Mouse (Mus musculus): ENCODE data around the gene Mrps12. TPM values are rescaled to one million over a fixed set of nuclear protein-coding genes. Genes with fewer than 3 reads are reported as not detected.

Gene Mrps12
- total RNA-seq, 2 experiments from 2014 or later = 58.3 to 69.0 TPM

- no peak for DNase-seq (ENCODE audit: extremely low spot score in 1 of 2, low spot score in 2 of 2)
- TF ChIP-seq CTCF (IDR thresholded peaks at IDR 0.05) = no peak
- Histone ChIP-seq H3K4me3 (peak within 1 kb of the TSS; percentile 19; the same call in 1 of the 2 replicates), H3K27ac (no peak within 1 kb of the TSS)
- intact Hi-C loops (cut with DNase I) = no loop called here
Observed at GRCm38 (mm10) chr7:28756079-28756478, 14.5 kb upstream of the Mrps12 start, which contains the start of gene Ccer2. Gene Ccer2, plus strand, starts transcription at chr7:28756174.

DNA sequence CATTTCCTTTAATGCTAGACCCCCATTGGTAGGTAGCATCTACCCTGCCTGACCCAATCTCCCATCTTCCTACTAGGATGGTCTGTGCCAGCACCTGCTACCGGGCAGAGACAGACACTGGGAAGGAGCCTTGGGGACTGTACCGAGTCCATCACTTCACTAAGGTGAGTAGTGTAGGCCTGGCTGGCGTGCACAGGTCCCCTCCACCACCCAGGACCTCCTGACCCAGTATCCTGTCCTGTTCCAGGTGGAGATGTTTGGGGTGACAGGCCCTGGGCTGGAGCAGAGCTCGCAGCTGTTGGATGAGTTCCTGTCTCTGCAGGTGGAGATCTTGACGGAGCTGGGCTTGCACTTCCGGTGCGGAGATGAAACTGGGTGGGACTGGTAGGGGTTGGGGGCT is 8.3 kb upstream of the Mrps12 start:
- H3K4me3 ChIP-seq = no peak overlapping the region
- no peak overlapping the region for H3K27ac ChIP-seq
- intact Hi-C loops (cut with DNase I) = no loop called here
- DNase-seq (ENCODE audit: extremely low spot score in 1 of 2, low spot score in 2 of 2) = no peak
- TF ChIP-seq CTCF (IDR thresholded peaks at IDR 0.05) = no peak

DNA sequence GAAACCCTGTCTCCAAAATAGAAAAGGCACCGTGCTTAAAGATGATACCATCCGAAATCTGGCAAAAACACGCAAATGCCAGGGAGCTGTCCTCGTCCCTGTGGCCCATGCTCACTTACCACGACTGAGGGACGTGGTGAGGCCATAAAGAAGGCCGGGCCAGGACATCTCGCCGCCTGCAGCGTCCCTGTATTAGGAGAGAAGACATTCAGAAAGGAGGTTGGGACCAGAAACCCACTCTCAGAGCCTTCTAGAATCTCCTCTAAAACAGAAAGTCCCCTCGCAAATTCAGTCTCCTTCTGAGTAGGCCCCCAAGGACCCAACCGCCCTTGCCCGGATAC is 282 bp downstream of the Mrps12 start:
- no peak for DNase-seq (ENCODE audit: extremely low spot score in 1 of 2, low spot score in 2 of 2)
- no peak for TF ChIP-seq CTCF (IDR thresholded peaks at IDR 0.05)
- intact Hi-C loops (cut with DNase I) = no loop called here
- Histone ChIP-seq H3K27ac (peak overlapping the region; percentile 82), H3K4me3 (peak overlapping the region; percentile 64)

DNA sequence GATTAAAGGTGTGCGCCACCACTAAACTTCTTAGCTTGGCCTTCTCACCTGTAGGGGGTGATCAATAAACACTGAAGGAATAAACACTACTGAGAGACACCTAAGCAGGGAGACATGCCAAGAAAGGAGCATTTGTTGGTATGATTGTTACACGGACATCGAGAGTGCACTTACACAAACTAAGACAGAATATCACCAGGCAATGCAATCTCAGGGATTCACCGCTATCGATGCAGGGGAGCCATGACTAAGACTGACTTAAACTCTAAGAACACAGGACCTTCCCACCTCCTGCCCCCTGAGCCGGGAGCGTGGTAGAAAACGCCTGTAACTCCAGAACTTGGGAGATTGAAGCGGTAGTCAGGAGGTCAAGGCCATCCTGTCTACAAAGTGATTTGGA is 671 bp downstream of the Mrps12 start:
- peak overlapping the region; percentile 64 for H3K4me3 ChIP-seq
- DNase-seq (ENCODE audit: extremely low spot score in 1 of 2, low spot score in 2 of 2) = no peak
- peak overlapping the region; percentile 82 for H3K27ac ChIP-seq
- no peak; the same call in 1 of the 2 replicates for TF ChIP-seq CTCF (IDR thresholded peaks at IDR 0.05)
- intact Hi-C loops (cut with DNase I) = no loop called here

DNA sequence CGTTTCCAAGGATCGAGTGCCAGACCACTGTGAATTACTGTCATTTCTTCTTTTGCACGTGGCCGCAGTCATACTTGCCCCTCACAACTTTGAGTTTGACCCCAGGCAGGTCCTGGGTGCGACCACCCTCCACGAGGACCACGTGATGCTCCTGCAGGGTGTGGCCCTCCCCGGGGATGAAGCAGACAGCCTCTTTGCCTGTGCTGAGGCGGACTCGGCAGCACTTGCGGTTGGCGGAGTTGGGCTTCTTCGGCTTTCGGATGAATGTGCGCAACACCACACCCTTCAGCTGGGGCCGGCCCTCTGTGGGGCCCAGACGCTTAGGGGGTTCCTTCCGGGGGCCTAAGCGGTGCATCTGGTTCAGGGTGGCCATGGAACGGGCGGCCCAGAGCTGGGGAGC is 1.8 kb downstream of the Mrps12 start:
- no peak overlapping the region for H3K4me3 ChIP-seq
- intact Hi-C loops (cut with DNase I) = no loop called here
- no peak for TF ChIP-seq CTCF (IDR thresholded peaks at IDR 0.05)
- DNase-seq (ENCODE audit: extremely low spot score in 1 of 2, low spot score in 2 of 2) = no peak
- H3K27ac ChIP-seq = no peak overlapping the region

GRCm38 (mm10) chr7:28735701-28736100 is 5.9 kb downstream of the Mrps12 start:
- H3K27ac ChIP-seq = no peak overlapping the region
- no peak for DNase-seq (ENCODE audit: extremely low spot score in 1 of 2, low spot score in 2 of 2)
- TF ChIP-seq CTCF (IDR thresholded peaks at IDR 0.05) = no peak
- no peak overlapping the region for H3K4me3 ChIP-seq
- intact Hi-C loops (cut with DNase I) = no loop called here

DNA sequence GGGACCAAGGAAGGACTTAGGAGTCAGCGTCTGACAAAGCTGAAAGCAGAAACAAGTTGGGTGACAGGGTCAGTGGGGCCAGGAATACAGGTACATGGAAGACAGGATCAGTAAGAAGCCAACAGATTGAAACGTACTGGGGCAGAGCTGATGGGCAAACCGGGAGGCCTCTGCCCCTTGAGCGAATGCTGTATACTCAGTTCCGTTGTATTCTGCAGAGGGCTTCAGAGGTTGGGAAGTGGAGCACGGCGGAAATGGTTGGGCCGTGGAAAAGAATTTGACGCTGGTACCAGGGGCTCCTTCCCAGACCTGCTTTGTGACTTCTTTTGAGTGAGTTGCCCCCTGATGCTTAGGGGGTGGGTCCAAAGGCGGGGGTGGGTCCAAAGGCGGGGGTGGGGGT is 8.4 kb downstream of the Mrps12 start:
- Histone ChIP-seq H3K4me3 (no peak overlapping the region), H3K27ac (no peak overlapping the region)
- TF ChIP-seq CTCF (IDR thresholded peaks at IDR 0.05) = no peak
- DNase-seq (ENCODE audit: extremely low spot score in 1 of 2, low spot score in 2 of 2) = no peak
- intact Hi-C loops (cut with DNase I) = no loop called here

DNA sequence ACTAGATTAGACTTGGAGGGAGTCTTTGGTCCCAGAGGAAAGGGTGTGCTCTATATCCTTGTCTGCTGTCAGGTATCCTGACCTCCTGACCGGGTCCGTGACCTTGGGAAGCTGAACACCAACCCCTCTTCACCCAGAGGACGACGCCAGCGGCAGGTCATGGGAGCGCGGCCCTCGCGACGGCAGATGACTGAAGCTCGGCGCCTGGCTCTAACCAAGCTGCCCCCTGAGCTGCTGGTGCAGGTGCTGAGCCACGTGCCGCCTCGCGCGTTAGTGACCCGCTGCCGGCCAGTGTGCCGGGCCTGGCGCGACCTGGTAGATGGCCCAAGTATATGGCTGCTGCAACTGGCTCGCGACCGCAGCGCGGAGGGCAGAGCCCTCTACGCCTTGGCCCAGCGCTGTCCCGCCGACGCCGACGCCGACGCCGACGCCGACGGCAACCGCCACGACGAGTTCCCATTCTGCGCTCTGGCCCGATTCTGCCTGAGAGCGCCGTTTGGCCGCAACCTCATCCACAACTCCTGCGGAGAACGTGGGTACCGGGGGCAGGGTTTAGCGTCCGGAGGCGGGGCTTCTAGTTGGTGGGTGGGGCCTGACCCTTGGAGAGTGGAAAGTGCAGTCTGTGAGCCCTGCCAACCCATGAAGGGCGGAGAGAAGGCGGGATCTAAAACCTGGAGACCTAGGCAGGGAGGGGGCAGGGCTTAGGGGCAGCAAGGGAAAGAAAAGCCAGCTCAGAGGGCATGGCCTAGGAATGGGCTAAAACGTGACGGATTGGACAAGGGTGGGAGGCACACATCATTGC is 9.1 kb downstream of the Mrps12 start:
- Histone ChIP-seq H3K27ac (no peak overlapping the region), H3K4me3 (peak overlapping the region; percentile 35)
- intact Hi-C loops (cut with DNase I) = no loop called here
- peak in 1 of 2 experiments; percentile 53 for DNase-seq (ENCODE audit: extremely low spot score in 1 of 2, low spot score in 2 of 2)
- TF ChIP-seq CTCF (IDR thresholded peaks at IDR 0.05) = no peak

DNA sequence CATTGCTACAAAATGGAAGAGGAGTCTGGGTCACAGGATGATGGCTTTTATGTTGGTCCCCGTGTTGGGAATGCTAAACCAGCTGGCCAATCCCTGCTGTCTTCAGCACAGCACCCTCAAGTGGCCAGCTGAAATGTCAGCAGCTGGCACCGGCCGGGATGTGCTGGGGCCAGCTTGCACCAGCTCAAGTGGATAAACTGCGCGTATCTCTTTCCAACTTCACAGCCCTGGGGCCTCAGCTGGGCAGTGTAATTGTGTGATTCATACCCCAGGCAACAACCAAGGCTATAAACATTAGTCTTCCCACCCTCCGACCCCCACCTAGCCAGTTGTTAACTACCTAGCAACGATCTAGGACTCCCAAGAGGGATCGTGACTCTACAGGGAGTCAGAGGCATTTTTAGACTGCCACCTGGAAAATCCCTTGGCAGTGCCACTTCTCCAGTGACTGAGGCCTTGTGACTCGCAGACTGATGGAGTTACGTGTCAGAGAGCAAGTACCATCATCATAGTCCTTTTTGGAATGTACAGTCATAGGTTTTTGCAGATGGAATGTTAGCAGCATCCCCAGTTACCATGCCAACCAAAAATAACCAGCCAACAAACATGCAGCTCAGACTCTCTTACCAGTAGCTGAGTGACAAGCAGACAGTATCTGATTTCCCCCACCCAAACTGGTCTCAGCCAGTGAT is 13.8 kb downstream of the Mrps12 start:
- peak; percentile 60 for TF ChIP-seq CTCF (IDR thresholded peaks at IDR 0.05)
- H3K27ac ChIP-seq = peak overlapping the region; percentile 69
- intact Hi-C loops (cut with DNase I) = loop anchor here (2.0 to 5.0 kb wide), 3 partner anchors 127 to 283 kb away; no protein-coding TSS in a partner anchor

DNA sequence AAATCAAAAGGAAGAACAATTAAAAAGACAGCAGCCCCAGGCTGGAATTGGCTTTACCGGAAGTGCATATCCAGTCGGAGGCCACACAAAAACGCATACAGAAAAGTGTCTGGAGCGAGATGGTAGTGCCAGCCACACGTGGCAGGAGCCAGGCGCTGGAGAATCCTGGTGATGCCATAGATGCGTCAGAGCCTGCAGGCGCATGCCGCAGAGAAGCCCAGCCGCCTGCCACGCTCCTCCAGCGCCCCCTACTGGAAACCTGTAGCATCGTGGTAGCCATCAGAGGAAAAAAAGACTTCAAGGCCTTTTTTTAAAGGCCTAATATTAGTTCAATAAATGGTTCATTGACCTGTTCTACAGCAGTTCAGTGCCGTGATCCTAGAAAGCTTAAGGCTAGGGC is 15.0 kb downstream of the Mrps12 start:
- intact Hi-C loops (cut with DNase I) = loop anchor here (2.0 to 5.0 kb wide), 3 partner anchors 126 to 282 kb away; no protein-coding TSS in a partner anchor
- Histone ChIP-seq H3K4me3 (peak overlapping the region; percentile 32; the same call in 1 of the 2 replicates), H3K27ac (peak overlapping the region; percentile 68)
- no peak; the same call in none of the 2 replicates for TF ChIP-seq CTCF (IDR thresholded peaks at IDR 0.05)
- DNase-seq (ENCODE audit: extremely low spot score in 1 of 2, low spot score in 2 of 2) = peak; percentile 81 to 88

More for the DNA sequence above, 13.8 kb downstream of the Mrps12 start:
- no peak overlapping the region for H3K4me3 ChIP-seq
- peak; percentile 39 to 41 for DNase-seq (ENCODE audit: extremely low spot score in 1 of 2, low spot score in 2 of 2)

DNA sequence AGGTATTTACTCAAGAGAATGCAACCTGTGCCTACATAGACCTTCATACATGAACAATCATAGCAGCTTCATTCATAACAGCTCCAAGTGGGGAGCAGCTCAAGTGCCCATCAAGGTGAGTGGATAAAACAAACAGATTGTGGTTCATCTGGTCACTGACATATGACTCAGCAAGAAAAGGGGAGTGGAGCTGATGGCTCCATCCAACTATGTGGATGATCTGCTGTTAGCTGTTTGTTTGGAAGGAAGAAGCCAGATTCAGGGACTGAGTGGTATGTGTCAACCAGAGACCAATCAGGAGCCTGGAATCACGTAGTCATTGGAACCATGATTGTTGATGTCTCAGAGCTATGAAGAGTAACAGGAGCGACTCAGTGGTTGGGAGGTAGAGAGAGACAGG is 17.0 kb downstream of the Mrps12 start:
- no peak overlapping the region for H3K27ac ChIP-seq
- no peak for TF ChIP-seq CTCF (IDR thresholded peaks at IDR 0.05)
- no peak overlapping the region for H3K4me3 ChIP-seq
- intact Hi-C loops (cut with DNase I) = loop anchor here (5.0 kb wide), 1 partner anchor 157 kb away; no protein-coding TSS in a partner anchor
- no peak for DNase-seq (ENCODE audit: extremely low spot score in 1 of 2, low spot score in 2 of 2)

- DNase-seq (ENCODE audit: extremely low spot score in 1 of 2, low spot score in 2 of 2) = no peak
- intact Hi-C loops (cut with DNase I) = no loop called here
- no peak overlapping the region for H3K27ac ChIP-seq
- no peak; the same call in 1 of the 2 replicates for TF ChIP-seq CTCF (IDR thresholded peaks at IDR 0.05)
- H3K4me3 ChIP-seq = no peak overlapping the region
Observed at GRCm38 (mm10) chr7:28722079-28722478, 19.5 kb downstream of the Mrps12 start.

Measured in left cerebral cortex, adult 2 months (tissue).